Mouse (Mus musculus) forebrain, embryonic 11.5 days (tissue): ENCODE measurements at regions not wholly inside any gene's neighbourhood (a gene's known extent, or its start where the extent isn't known, plus 50 kb on each side); places are given as distances from the start of the nearest gene placed in this dataset.

ENCODE experiments used
- ATAC-seq: fragments of 200-750 bp; cut with Nextera tagmentation; replicated peaks from 2 replicates; pipeline ENCODE4 v1.8.0; 2017; ENCODE audit warnings: moderate TSS enrichment; ENCODE audit not compliant: low FRiP score
- DNase-seq: peaks from one replicate; pipeline ENCODE4 v3.0.0-alpha.2; 2017; ENCODE audit warnings: low spot score
- H3K27ac ChIP-seq: fragments of 300-500 bp; sonication (generic); 2 replicates; pipeline ENCODE4 v1.5.1; 2014; ENCODE audit warnings: low read depth, low read length
- H3K27me3 ChIP-seq: fragments of 300-500 bp; sonication (generic); 2 replicates; pipeline ENCODE4 v1.6.1; 2014; ENCODE audit warnings: mild to moderate bottlenecking, low read length, mixed read lengths; ENCODE audit not compliant: control insufficient read depth, insufficient read depth
- H3K36me3 ChIP-seq: fragments of 300-500 bp; sonication (generic); 2 replicates; pipeline ENCODE4 v1.6.1; 2014; ENCODE audit warnings: mild to moderate bottlenecking, low read length, moderate library complexity, mixed read lengths; ENCODE audit not compliant: control insufficient read depth, insufficient read depth
- H3K4me1 ChIP-seq: fragments of 300-500 bp; sonication (generic); replicated peaks from 2 replicates; pipeline ENCODE4 v1.6.1; 2014; ENCODE audit warnings: low read length, mixed read lengths; ENCODE audit not compliant: control insufficient read depth, insufficient read depth
- H3K4me2 ChIP-seq: fragments of 300-500 bp; sonication (generic); 2 replicates; pipeline ENCODE4 v1.6.1; 2014; ENCODE audit warnings: low read depth, mild to moderate bottlenecking, low read length, moderate library complexity, mixed read lengths; ENCODE audit not compliant: severe bottlenecking
- H3K4me3 ChIP-seq: fragments of 300-500 bp; sonication (generic); 2 replicates; pipeline ENCODE4 v1.5.1; 2014; ENCODE audit warnings: low read depth, low read length
- H3K9ac ChIP-seq: fragments of 300-500 bp; sonication (generic); 2 replicates; pipeline ENCODE4 v1.6.1; 2014; ENCODE audit warnings: low read length
- H3K9me3 ChIP-seq: fragments of 300-500 bp; sonication (generic); 2 replicates; pipeline ENCODE4 v1.6.1; 2016; ENCODE audit warnings: low read length, mixed read lengths; ENCODE audit not compliant: control insufficient read depth
- WGBS: fragments of 180-500 bp; shearing (Covaris S2); extraction: QIAGEN DNeasy Blood & Tissue Kit; methylation state at CpG from one replicate; pipeline ENCODE4 v1.1.7; 2014; 5-methylcytosine and 5-hydroxymethylcytosine counted together

DNA sequence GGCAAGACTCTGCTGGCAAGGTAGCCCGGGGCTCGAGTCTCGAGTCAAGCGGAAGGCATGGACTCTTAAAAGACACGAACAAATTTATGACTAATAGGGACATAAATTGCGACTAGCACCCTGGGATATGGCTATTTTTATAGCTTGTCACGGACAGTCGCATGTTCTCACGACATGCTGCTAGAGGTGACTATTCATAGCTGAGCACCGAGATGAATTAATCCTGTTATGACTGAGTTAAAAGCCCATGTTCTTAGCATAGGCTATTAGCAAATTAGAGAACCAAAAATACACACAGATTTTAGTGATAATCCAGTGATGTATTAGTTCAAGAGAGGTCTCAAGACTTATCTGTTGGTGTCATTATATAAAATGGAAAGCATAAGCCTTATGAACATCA lies 539.2 kb downstream of the Gm19410 start:
- Histone ChIP-seq H3K4me2 (no peak overlapping the region), H3K4me3 (no peak overlapping the region), H3K27ac (no peak overlapping the region), H3K9me3 (no peaks in the 10 kb centered on the region), H3K4me1 (no peaks in the 10 kb centered on the region), H3K9ac (no peak overlapping the region), H3K27me3 (no peaks in the 10 kb centered on the region), H3K36me3 (no peaks in the 10 kb centered on the region)
- no peak for DNase-seq
- ATAC-seq: no peak
- 96% methylated on average over 10 of the region's 10 CpGs for WGBS

GRCm38 (mm10) chr8:36306336-36306735 lies 540.7 kb downstream of the Gm19410 start:
- H3K27ac ChIP-seq: no peak overlapping the region

DNA sequence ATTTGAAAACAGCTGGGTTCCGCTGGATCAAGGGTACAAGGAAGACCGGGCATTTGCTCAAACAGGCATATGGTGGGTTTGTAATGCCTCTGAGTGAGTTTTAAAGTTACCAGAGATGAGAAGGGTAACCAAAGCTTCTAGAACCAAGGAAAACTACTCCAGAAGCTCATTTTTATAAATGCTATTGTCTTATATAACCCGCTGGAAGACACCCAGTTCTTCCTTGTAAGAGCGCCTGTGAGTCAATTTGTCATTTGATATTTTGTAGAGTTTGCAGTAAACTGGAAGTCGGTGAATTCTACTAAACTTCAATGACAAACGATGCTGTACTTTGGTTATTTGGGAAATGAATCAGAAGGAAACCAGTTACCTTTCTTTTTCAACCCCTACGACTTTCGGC lies 541.9 kb downstream of the Gm19410 start:
- DNase-seq (no peak), ATAC-seq (no peak)
- Histone ChIP-seq H3K27me3 (no peaks in the 10 kb centered on the region), H3K9ac (no peak overlapping the region), H3K36me3 (no peaks in the 10 kb centered on the region), H3K9me3 (no peaks in the 10 kb centered on the region), H3K4me3 (no peak overlapping the region), H3K4me2 (no peak overlapping the region), H3K4me1 (no peaks in the 10 kb centered on the region), H3K27ac (no peak overlapping the region)
- 94% methylated on average over 8 of the region's 8 CpGs for WGBS

More at GRCm38 (mm10) chr8:36306336-36306735, 540.7 kb downstream of the Gm19410 start:
- Histone ChIP-seq H3K9me3 (no peaks in the 10 kb centered on the region), H3K4me2 (no peak overlapping the region), H3K27me3 (no peaks in the 10 kb centered on the region), H3K4me3 (no peak overlapping the region), H3K4me1 (no peaks in the 10 kb centered on the region), H3K9ac (no peak overlapping the region), H3K36me3 (no peaks in the 10 kb centered on the region)
- no peak for ATAC-seq
- no peak for DNase-seq
- 77% methylated on average over 4 of the region's 4 CpGs for WGBS

DNA sequence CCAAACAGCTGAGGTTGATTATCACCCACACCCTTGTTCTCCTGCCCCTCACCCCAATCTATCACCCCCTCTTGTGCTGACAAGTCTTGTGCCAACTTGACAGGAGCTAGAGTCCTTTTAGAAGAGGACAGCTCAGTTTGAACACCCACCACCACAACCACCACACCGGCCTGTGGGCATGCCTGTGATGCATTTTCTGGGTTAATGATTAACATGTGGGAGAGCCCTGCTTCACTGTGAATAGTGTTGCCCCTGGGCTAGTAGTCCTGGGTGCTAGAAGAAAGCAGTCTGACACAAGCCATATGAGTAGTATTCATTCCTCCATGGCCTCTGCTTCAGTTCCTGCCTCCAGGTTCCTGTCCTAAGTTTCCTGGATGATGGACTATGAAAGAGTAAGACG lies 542.5 kb downstream of the Gm19410 start:
- Histone ChIP-seq H3K4me3 (no peak overlapping the region), H3K27me3 (no peaks in the 10 kb centered on the region), H3K36me3 (no peaks in the 10 kb centered on the region), H3K9ac (no peak overlapping the region), H3K27ac (no peak overlapping the region), H3K9me3 (no peaks in the 10 kb centered on the region), H3K4me1 (no peaks in the 10 kb centered on the region), H3K4me2 (no peak overlapping the region)
- 91% methylated on average over 2 of the region's 2 CpGs for WGBS
- DNase-seq (no peak), ATAC-seq (no peak)

DNA sequence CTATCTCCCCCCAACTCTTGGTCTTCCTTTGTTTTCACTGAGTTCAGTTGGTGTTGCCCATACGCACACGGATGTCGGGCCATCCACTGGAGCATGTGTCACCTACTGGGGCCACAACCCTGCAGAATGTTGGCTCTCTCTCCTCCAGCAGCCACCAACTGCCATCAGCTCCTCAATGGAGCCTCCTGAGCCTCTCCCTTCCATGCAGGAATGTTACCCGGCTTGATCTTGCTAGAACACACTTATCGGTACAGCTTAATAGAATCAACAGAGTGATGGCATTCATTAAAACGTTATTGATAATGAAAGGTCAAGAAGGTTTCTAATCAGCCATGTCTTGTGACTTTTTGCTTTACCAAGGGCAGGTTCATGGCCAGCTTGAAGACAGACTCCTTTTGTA lies 543.7 kb downstream of the Gm19410 start:
- H3K36me3 ChIP-seq: no peaks in the 10 kb centered on the region
- DNase-seq: no peak
- H3K27me3 ChIP-seq: no peaks in the 10 kb centered on the region
- WGBS: 96% methylated on average over 6 of the region's 6 CpGs
- no peaks in the 10 kb centered on the region for H3K9me3 ChIP-seq
- ATAC-seq: no peak
- no peaks in the 10 kb centered on the region for H3K4me1 ChIP-seq
- no peak overlapping the region for H3K27ac ChIP-seq
- no peak overlapping the region for H3K9ac ChIP-seq
- H3K4me3 ChIP-seq: no peak overlapping the region
- H3K4me2 ChIP-seq: no peak overlapping the region

DNA sequence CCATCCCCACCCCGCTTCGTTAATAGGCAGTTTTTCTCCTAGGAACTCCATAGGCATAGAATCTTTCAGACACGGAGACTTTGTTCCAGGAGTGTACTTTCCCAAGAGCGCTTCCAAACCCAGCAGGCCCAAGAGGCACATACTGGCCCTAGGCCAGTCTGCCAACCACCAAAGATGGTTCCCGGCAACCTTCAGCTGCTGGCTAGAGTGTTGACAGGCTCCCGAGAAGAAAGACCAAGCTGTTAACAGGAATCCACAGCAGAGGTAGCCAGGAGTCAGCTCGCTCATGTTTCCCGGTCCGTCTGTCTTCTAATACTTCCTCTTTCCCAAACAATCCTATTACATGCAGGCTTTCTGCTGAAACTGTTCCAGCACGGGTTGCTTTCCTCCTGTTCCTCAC lies 544.4 kb downstream of the Gm19410 start:
- no peak for ATAC-seq
- H3K27me3 ChIP-seq: no peaks in the 10 kb centered on the region
- H3K4me1 ChIP-seq: no peaks in the 10 kb centered on the region
- DNase-seq: no peak
- no peaks in the 10 kb centered on the region for H3K9me3 ChIP-seq
- 87% methylated on average over 10 of the region's 10 CpGs for WGBS
- H3K9ac ChIP-seq: no peak overlapping the region
- H3K27ac ChIP-seq: no peak overlapping the region
- no peak overlapping the region for H3K4me2 ChIP-seq
- no peak overlapping the region for H3K4me3 ChIP-seq
- H3K36me3 ChIP-seq: no peaks in the 10 kb centered on the region

DNA sequence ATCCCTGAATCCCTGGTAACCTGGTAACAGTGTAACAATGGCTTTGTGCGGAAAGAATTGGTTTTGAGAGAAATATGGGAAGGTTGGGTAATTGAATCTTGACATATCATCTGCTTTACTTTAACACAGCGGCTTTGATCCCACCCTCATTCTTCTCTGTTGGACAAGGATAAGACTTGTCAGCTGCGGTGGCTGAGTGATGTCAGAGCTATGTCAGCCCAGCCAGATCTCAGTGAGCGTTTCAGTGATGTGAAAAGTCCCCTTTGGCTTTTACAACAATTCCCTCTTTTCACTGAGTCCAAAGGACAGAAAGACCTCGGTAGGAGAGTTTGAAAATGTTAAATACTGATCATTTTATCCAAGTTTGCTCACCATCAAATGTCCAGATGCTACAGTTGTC lies 546.1 kb downstream of the Gm19410 start:
- ATAC-seq (no peak), DNase-seq (no peak)
- H3K9ac ChIP-seq: no peak overlapping the region
- no peaks in the 10 kb centered on the region for H3K27me3 ChIP-seq
- no peak overlapping the region for H3K27ac ChIP-seq
- no peak overlapping the region for H3K4me2 ChIP-seq
- H3K36me3 ChIP-seq: no peaks in the 10 kb centered on the region
- H3K4me1 ChIP-seq: no peaks in the 10 kb centered on the region
- H3K9me3 ChIP-seq: no peaks in the 10 kb centered on the region
- WGBS: 76% methylated on average over 5 of the region's 5 CpGs
- H3K4me3 ChIP-seq: no peak overlapping the region

DNA sequence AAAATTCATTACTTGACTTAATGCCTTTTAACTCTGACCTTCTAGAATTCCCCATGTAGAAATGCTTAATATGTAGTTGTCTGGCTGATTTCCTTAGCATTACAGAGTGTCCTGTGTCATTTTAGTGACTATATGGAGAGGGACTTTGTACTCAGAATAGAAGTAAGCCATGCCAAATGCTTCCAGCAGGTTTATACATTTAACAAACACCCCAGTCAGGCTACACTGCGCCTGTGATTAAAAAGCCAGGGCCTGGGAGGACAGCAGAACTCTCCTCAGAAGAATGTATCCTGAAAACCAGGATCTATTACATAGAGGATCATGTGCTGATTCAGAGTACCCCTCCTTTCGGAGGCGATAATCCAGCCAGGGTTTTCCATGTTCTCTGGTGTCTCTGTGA lies 547.4 kb downstream of the Gm19410 start:
- 88% methylated on average over 3 of the region's 3 CpGs for WGBS
- H3K4me2 ChIP-seq: no peak overlapping the region
- DNase-seq: no peak

DNA sequence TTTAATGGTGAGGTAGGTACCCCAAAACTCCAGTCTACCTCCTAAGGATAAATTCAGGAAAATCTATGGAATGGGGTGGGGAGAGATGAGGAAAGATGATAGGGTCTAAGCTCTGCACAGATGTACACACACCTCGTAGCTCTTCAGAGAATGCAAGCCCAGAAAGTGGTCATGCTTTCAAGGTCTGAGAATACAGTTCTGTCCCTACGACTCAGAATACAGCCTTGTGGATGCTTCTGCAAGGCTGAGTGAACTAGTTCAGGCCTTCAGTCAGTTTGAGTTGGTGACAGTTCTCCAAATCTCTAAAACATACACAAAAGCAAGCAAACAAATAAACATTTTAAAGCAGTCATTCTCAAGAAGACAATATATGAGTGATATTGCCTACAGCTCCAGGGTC lies 552.8 kb downstream of the Gm19410 start:
- Histone ChIP-seq H3K36me3 (no peaks in the 10 kb centered on the region), H3K4me1 (no peaks in the 10 kb centered on the region), H3K27me3 (no peaks in the 10 kb centered on the region), H3K4me3 (no peak overlapping the region), H3K4me2 (no peak overlapping the region), H3K27ac (no peak overlapping the region), H3K9me3 (no peaks in the 10 kb centered on the region), H3K9ac (no peak overlapping the region)
- DNase-seq: no peak
- no peak for ATAC-seq
- WGBS: 85% methylated on average over 2 of the region's 2 CpGs

More for the DNA sequence above, 547.4 kb downstream of the Gm19410 start:
- Histone ChIP-seq H3K27ac (no peak overlapping the region), H3K9ac (no peak overlapping the region), H3K4me1 (no peaks in the 10 kb centered on the region), H3K4me3 (no peak overlapping the region), H3K27me3 (no peaks in the 10 kb centered on the region), H3K9me3 (no peaks in the 10 kb centered on the region), H3K36me3 (no peaks in the 10 kb centered on the region)
- no peak for ATAC-seq
